Mouse (Mus musculus) embryonic facial prominence, embryonic 11.5 days (tissue): ENCODE measurements at regions not wholly inside any gene's neighbourhood (a gene's known extent, or its start where the extent isn't known, plus 50 kb on each side); places are given as distances from the start of the nearest gene placed in this dataset.

ENCODE experiments used
- ATAC-seq: fragments of 200-750 bp; cut with Nextera tagmentation; replicated peaks from 2 replicates; pipeline ENCODE4 v1.8.0; 2017; ENCODE audit warnings: low read depth; ENCODE audit not compliant: insufficient number of reproducible peaks, low FRiP score, low TSS enrichment
- DNase-seq: peaks from one replicate; pipeline ENCODE4 v3.0.0-alpha.2; 2015; ENCODE audit warnings: low spot score
- H3K27ac ChIP-seq: fragments of 300-500 bp; sonication (generic); replicated peaks from 2 replicates; pipeline ENCODE4 v1.5.1; 2014; ENCODE audit warnings: mild to moderate bottlenecking, low read depth, low read length, control low read depth
- H3K27me3 ChIP-seq: fragments of 300-500 bp; sonication (generic); 2 replicates; pipeline ENCODE4 v1.6.1; 2014; ENCODE audit warnings: mild to moderate bottlenecking, low read length, moderate library complexity, mixed read lengths; ENCODE audit not compliant: control insufficient read depth, insufficient read depth
- H3K36me3 ChIP-seq: fragments of 300-500 bp; sonication (generic); replicated peaks from 2 replicates; pipeline ENCODE4 v1.6.1; 2014; ENCODE audit warnings: low read depth, mild to moderate bottlenecking, low read length, moderate library complexity, mixed read lengths; ENCODE audit not compliant: control insufficient read depth, insufficient read depth
- H3K4me1 ChIP-seq: fragments of 300-500 bp; sonication (generic); 2 replicates; pipeline ENCODE4 v1.6.1; 2014; ENCODE audit warnings: low read length, mixed read lengths; ENCODE audit not compliant: control insufficient read depth, insufficient read depth
- H3K4me2 ChIP-seq: fragments of 300-500 bp; sonication (generic); 2 replicates; pipeline ENCODE4 v1.6.1; 2014; ENCODE audit warnings: low read depth, mild to moderate bottlenecking, control low read depth, low read length, moderate library complexity
- H3K4me3 ChIP-seq: fragments of 300-500 bp; sonication (generic); 2 replicates; pipeline ENCODE4 v1.5.1; 2014; ENCODE audit warnings: low read depth, low read length, control low read depth
- H3K9ac ChIP-seq: fragments of 300-500 bp; sonication (generic); replicated peaks from 2 replicates; pipeline ENCODE4 v1.6.1; 2014; ENCODE audit warnings: mild to moderate bottlenecking, control low read depth, low read length
- H3K9me3 ChIP-seq: fragments of 300-500 bp; sonication (generic); replicated peaks from 2 replicates; pipeline ENCODE4 v1.6.1; 2016; ENCODE audit warnings: mild to moderate bottlenecking, low read length, inconsistent platforms, mixed read lengths; ENCODE audit not compliant: control insufficient read depth
- WGBS: fragments of 180-500 bp; shearing (Covaris S2); extraction: QIAGEN DNeasy Blood & Tissue Kit; methylation state at CpG from one replicate; pipeline ENCODE4 v1.1.7; 2014; 5-methylcytosine and 5-hydroxymethylcytosine counted together

DNA sequence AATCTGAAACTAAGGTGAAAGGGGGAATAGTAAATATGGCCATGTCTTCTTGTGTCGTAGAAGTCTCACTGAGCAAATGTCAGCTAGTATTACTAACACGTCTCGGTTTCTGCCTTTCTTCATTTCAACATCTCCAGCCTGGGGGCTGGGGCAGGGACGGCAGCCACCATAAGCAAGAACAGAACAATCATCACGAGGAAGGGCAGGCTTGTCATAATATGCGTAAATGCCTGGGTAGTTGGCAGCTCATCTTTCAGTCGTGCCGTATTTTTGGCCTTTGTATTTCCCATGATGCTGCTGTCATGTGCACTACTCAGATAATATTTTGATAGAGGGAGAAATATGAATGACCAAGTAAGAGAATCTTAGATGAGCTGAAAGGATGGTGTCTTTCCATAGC is 120.5 kb upstream of the Hand2 start:
- WGBS = 87% methylated on average over 8 of the region's 8 CpGs
- no peaks in the 10 kb centered on the region for H3K9me3 ChIP-seq
- no peaks in the 10 kb centered on the region for H3K27me3 ChIP-seq
- no peaks in the 10 kb centered on the region for H3K36me3 ChIP-seq
- ATAC-seq (no peak), DNase-seq (no peak)
- no peak overlapping the region for H3K9ac ChIP-seq
- H3K27ac ChIP-seq = no peak overlapping the region
- no peaks in the 10 kb centered on the region for H3K4me1 ChIP-seq
- H3K4me2 ChIP-seq = no peak overlapping the region
- no peak overlapping the region for H3K4me3 ChIP-seq

DNA sequence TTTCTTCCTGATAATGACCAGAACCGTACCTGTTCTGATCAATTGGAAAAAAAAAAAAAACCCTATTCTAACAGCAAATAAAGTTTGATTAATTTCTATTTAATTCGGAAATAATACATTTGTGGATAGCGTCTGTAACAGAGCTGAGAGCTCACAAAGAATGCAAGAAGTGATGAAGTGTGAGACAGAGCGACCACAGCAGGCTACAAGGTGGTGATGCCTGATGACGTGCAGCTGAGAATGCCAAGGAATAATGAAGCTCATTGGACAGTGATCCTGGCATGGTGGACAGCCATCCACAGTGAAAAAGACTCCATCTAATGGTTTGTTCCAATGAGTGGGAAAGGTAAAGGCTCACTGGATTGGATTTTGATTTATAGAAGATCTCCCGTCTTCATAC is 111.2 kb upstream of the Hand2 start:
- Histone ChIP-seq H3K27me3 (no peaks in the 10 kb centered on the region), H3K36me3 (no peaks in the 10 kb centered on the region), H3K9me3 (no peaks in the 10 kb centered on the region), H3K27ac (no peak overlapping the region), H3K4me3 (no peak overlapping the region), H3K9ac (no peak overlapping the region), H3K4me2 (no peak overlapping the region), H3K4me1 (no peaks in the 10 kb centered on the region)
- DNase-seq (no peak), ATAC-seq (no peak)
- WGBS = 80% methylated on average over 6 of the region's 6 CpGs

DNA sequence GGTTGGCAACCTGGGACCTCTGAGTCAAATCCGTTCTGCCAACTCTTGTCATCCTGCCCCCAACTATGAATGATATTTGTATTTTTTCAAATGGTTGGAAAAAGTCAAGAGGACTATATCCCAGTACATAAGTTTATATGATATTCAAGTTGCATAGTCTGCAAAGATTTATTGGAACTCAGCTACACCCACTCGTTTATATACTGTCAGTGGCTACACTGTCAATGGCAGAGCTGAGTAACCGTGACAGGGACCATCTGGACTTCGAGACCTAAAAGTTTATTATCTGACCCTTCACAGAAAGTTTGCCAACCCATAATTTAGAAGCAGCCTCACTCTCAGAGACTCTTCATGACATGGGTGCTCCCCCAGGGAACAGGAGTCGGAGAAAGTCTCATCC is 107.7 kb upstream of the Hand2 start:
- no peaks in the 10 kb centered on the region for H3K36me3 ChIP-seq
- no peak overlapping the region for H3K27ac ChIP-seq
- 82% methylated on average over 5 of the region's 5 CpGs for WGBS
- H3K9me3 ChIP-seq = no peaks in the 10 kb centered on the region
- H3K4me2 ChIP-seq = no peak overlapping the region
- H3K9ac ChIP-seq = no peak overlapping the region
- H3K4me3 ChIP-seq = no peak overlapping the region
- no peaks in the 10 kb centered on the region for H3K27me3 ChIP-seq
- DNase-seq (no peak), ATAC-seq (no peak)
- no peaks in the 10 kb centered on the region for H3K4me1 ChIP-seq

DNA sequence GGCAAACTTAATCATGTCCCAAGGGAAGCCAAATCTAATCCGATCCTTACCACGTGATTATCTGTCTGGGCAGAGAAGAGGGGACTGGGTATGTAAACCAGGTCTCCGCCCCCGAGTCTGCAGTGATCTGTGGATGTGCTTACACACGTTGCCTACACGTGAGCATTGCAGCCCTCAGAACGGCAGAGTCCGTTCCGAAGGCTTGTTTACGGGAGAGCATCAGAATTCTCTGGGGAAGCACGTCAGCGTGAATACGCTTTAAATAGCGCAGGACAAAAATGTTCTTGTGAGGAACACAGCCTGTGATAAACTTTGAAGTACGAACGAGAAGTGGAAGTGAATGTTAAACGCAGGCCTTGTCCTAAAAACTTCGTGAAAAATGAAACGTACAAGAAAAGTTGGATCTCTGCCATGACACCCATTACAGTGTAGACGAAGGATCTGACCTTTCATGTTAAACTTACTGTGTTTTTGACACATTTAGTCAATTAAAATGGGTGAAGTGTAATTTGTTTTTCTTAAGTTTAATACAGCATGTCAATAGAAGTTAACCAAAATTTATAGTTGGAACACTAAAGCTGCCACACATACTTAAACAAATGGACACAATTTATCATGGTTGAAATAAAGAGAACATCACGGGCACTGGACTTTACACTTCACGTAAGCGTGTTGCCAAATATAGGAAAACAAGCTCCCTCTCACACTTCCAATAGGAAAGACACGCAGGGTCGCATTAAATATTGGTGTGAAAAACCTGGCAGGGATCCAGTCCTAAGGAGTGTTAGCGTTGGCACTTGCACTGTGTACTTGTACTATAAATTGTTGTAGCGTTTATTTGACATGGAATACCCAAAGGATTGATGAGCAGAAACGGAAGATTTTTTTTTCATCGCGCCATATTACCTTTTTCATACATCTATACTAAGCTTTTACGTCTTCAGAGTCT is 106.5 kb upstream of the Hand2 start:
- Histone ChIP-seq H3K4me3 (no peak overlapping the region), H3K4me1 (no peaks in the 10 kb centered on the region), H3K27ac (no peak overlapping the region), H3K9me3 (no peaks in the 10 kb centered on the region), H3K9ac (no peak overlapping the region), H3K27me3 (no peaks in the 10 kb centered on the region), H3K4me2 (no peak overlapping the region), H3K36me3 (no peaks in the 10 kb centered on the region)
- 78% methylated on average over 31 of the region's 31 CpGs for WGBS
- no peak for ATAC-seq
- no peak for DNase-seq

DNA sequence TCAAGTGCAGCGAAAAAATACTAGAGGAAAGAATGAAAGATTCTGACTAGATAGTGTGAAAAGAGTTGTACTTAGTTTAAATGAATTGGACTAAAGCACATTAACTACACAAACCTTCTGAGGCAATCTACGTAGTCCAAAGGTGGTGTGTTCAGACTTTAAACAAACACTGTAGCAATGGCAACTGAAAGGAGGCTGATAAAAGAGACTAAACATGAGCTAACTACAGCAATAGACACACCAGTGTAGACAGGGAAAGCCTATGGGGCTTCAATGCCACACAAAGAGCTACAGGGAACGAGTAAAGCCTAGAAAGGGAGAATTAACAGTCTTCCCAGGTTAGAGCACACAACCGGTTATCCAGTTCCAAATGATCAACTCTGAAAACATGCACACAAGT is 90.2 kb upstream of the Hand2 start:
- Histone ChIP-seq H3K4me1 (no peaks in the 10 kb centered on the region), H3K36me3 (no peaks in the 10 kb centered on the region), H3K4me2 (no peak overlapping the region), H3K27me3 (no peaks in the 10 kb centered on the region), H3K9ac (no peak overlapping the region), H3K27ac (no peak overlapping the region), H3K4me3 (no peak overlapping the region), H3K9me3 (no peaks in the 10 kb centered on the region)
- 83% methylated on average over 4 of the region's 4 CpGs for WGBS
- DNase-seq (no peak), ATAC-seq (no peak)

DNA sequence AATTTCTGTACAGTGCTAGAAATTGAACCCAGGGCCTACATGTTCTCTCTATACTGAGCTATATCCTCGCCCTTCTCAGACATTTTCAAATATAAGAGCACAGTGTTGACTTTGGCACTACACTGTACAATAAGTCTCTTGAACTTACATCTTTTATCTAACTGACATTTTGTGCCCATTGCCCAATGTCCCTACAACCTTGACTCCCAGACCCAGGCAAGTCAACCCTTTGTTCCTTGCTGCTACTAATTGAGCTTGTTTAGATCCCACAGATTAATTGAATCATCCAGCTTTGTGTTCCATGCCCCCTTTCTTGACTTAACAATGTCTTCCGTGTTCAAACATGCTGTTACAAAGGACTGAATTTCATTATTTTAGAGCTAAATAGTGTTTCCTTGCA is 78.5 kb upstream of the Hand2 start:
- Histone ChIP-seq H3K4me2 (no peak overlapping the region), H3K27ac (no peak overlapping the region), H3K36me3 (no peaks in the 10 kb centered on the region), H3K27me3 (no peaks in the 10 kb centered on the region), H3K4me1 (no peaks in the 10 kb centered on the region), H3K4me3 (no peak overlapping the region), H3K9ac (no peak overlapping the region), H3K9me3 (no peaks in the 10 kb centered on the region)
- DNase-seq (no peak), ATAC-seq (no peak)
- 69% methylated on average over 2 of the region's 2 CpGs for WGBS

DNA sequence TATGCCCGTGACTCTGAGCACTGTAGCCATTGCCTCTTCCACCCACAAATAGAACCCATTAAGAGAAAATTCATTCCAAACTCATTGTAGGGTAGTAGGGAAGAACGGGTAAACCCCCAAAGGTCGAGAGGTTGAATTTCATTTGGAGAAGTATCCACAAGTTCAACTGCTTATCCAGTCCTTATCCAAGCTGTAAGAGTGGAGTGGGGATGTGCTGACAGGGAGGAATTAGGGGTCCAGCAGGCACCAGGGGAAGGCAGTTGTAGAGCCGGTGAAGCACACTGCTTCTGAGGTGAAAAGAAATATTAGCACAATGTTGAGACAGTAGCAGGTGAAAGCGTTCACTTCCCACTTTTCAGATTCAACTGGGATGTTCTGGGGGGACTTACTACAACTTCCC is 71.7 kb upstream of the Hand2 start:
- Histone ChIP-seq H3K27ac (no peak overlapping the region), H3K4me3 (no peak overlapping the region), H3K4me2 (no peak overlapping the region), H3K9ac (no peak overlapping the region), H3K36me3 (no peaks in the 10 kb centered on the region), H3K9me3 (no peaks in the 10 kb centered on the region), H3K27me3 (no peaks in the 10 kb centered on the region), H3K4me1 (no peaks in the 10 kb centered on the region)
- ATAC-seq = no peak
- WGBS = 77% methylated on average over 5 of the region's 5 CpGs
- no peak for DNase-seq
